Mouse (Mus musculus) heart, postnatal 14 days (tissue): ENCODE results near the gene Riok2. TPM values are rescaled to one million over a fixed set of nuclear protein-coding genes. Genes with fewer than 3 reads are reported as not detected.
"Not testable (repeated sequence)": the region's sequence is repeated elsewhere in the genome, so short reads cannot be mapped to it uniquely, and the experiment has no call there.

Experiments used
- DNase-seq, 2 experiments: peaks; one replicate each; pipeline ENCODE4 v3.0.0; 2021 to 2022
- intact Hi-C: fragments of 180-260 bp; cut with DNase I; formaldehyde crosslinking; loops from one replicate; pipeline ENCODE4 v1.15.1; 2025
- long read RNA-seq, 2 experiments: library from polyadenylated mRNA; stranded (forward); transcript quantifications; one replicate each; pipeline ENCODE4 v2.0.0; 2021
- total RNA-seq, 2 experiments: library from RNA; stranded (reverse); gene quantifications; 2 replicates each; pipeline ENCODE4 v1.2.3; 2021

The Riok2 gene
- total RNA-seq: 10 to 100 TPM; 14.0 to 15.5 TPM
- long read RNA-seq, experiment 1, transcript Riok2-201 (10 exons, 3,220 nt): major isoform, 18 of 23 reads
- long read RNA-seq, experiment 1, partial matches to known transcripts: 0 of 23 reads
- long read RNA-seq, experiment 1, other reads (novel, unspliced or antisense): 5 of 23 reads
- long read RNA-seq, experiment 2, transcript Riok2-201 (10 exons, 3,220 nt): major isoform, 24 of 27 reads
- long read RNA-seq, experiment 2, partial matches to known transcripts: 1 of 27 reads
- long read RNA-seq, experiment 2, other reads (novel, unspliced or antisense): 2 of 27 reads

DNA sequence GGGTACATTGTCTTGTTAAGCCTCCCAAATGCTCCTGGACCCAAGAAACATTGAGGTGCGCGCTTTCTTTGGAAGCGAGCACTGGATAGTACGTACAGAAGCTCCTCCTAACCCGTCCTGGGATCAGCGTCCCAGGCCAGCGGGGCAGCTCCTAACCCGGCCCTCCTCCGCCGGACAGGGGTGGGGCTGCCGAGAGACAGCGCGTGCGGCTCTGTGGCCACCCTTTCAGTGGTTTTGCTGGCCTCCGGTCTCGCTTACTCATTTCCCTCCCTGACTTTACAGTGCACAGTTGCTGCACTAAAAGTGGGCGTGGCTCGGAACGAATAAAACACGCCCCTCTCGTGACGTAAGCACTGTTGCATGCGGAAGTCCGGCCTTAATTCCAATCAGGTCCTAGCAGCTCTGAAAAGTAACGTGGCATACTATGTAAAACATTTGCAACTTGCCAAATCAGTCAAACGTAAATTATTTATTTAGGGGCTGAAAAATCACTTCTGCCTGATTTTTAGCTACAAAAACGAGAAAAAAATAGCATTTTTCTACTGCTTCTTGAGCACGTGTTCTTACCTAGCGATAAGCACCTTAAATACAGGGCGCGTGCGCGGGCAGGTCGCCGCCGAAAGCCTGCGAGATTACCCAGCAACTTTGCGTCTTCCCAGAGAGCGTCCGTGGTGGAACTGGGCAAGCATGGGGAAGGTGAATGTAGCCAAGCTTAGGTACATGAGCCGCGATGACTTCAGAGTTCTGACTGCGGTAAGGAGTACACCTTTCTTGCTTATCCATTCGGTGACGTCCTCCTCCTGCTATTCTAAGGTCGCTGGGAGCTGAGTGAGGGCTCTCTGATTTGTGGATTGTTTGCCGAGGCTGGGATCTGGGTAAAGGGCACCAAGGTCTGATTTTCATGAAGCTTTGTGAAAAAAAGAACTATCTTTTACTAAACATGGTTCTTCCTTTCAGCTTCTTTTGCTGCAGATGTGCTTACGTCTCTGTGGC is at the start of gene Riok2:
Riok2 (plus strand) TSS at position 392 of the 993 bp plus-strand sequence.
- intact Hi-C loops: loop anchor here (2.0 to 5.0 kb wide), 2 partner anchors 77 to 142 kb away; no protein-coding TSS in a partner anchor

DNA sequence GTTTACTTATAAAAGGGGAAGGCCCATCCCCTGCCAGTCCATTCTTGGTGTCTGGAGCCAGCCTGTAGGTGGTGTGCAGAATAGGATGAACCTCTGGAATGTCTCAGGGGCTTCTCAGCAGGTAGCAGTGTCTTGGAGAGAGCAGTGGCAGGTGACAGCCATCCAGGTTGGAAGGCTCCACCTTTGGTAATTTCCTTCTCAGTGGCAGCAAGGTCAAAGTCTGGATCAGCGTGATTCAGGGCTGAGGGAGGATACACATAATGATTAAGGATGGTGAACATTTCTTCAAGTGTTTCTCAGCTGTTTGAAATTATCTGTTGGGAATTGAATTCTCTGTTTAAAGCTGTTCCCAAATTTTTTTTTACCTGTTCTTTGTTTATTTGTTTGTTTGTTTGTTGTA is 48.1 kb upstream of the Riok2 start:
- DNase-seq, intact Hi-C loops: not testable (repeated sequence)

More for the DNA sequence above, at the start of gene Riok2:
- DNase-seq: peak; percentile 92 to 96

DNA sequence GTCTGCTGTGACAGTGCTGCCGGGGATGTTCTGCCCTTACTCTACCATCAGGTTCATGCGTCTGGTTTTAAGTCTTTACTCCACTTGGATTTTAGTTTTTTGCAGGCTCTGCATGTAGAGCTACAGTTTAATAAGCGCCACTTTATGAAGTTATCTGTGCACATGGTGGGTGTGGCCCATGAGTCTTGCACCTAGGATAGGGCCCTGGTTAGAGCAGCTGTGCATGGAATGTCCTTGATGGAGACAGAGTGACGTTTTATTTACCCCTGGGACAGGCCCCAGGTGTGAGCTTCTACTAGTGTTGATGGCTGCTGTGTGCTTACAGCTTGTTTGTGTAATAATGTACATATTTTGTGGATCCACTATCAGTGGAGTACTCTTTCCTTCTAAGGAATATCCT is 47.5 kb upstream of the Riok2 start:
- intact Hi-C loops: no loop called here
- DNase-seq: no peak

- DNase-seq, intact Hi-C loops: not testable (repeated sequence)
Observed at GRCm38 (mm10) chr17:17345374-17346183, 28.5 kb upstream of the Riok2 start.

DNA sequence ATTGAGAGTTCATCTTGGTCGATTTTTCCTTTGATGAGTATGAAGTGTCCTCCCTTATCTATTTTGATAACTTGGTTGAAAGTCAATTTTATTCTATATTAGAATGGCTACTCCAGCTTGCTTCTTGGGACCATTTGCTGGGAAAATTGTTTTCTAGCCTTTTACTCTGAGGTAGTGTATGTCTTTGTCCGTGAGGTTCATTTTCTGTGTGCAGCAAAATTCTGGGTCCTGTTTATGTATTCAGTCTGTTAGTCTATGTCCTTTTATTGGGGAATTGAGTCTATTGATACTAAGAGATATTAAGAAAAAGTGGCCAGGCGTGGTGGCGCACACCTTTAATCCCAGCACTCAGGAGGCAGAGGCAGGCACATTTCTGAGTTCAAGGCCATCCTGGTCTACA is 27.8 kb upstream of the Riok2 start:
- intact Hi-C loops, DNase-seq: not testable (repeated sequence)

DNA sequence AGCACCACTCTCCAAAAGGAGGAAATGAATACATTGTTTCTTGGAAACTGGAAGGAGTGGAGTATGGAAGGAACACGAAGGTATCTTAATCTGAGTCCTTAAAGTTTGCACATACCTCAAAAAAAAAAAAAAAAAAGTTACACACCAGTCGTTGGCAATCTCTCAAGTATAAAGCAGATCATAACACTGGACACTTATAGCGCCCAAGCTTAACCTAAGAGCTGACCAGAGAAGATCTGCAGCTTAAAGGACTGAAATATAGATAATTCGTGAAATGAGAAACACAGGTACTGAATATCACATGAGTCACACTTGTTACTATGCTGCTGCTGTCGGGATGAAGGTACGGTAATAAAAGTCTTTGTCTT is 575 bp upstream of the Riok2 start:
- intact Hi-C loops: loop anchor here (2.0 to 5.0 kb wide), 2 partner anchors 77 to 141 kb away; no protein-coding TSS in a partner anchor
- no peak for DNase-seq

GRCm38 (mm10) chr17:17375581-17375980 is 1.5 kb downstream of the Riok2 start:
- DNase-seq: no peak
- intact Hi-C loops: no loop called here

GRCm38 (mm10) chr17:17383703-17384102 is 9.6 kb downstream of the Riok2 start:
- no peak for DNase-seq
- intact Hi-C loops: no loop called here

DNA sequence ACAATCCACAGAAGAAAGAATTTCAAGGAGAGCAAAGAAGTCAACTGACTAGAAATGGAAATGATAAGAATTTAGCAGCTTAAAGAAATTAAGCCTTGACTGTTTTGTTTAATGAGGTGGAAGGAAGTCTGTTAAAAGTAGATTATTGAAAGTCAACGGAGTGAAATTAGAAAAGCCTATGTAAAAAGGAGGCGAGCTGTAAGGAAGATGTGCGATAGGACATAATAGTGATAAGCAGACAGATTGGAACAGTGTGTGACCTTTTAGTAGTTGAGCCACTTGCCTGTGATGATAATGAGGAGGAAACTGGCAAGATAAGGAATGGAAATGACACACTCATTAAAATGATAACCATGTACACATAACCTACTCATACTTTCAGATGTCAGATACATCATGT is 10.4 kb downstream of the Riok2 start:
- no peak for DNase-seq
- intact Hi-C loops: no loop called here

DNA sequence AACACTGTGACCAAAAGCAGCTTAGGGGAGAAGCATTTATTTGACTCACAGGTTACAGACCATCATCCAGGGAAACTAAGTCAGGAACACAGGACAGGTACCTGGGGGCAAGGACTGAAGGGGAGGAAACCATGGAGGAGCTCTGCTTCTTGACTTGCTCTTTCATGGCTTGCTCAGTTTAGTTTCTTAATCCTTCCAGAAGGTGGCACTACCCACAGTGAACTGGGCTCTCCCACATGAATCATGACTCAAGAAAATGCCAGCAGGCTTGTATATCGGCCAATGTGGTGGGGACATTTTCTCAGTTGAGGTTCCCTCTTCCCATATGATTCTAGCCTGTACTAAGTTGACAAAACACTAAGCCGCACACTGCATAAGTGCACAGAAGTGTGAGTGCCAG is 12.0 kb downstream of the Riok2 start:
- intact Hi-C loops: no loop called here
- DNase-seq: no peak

DNA sequence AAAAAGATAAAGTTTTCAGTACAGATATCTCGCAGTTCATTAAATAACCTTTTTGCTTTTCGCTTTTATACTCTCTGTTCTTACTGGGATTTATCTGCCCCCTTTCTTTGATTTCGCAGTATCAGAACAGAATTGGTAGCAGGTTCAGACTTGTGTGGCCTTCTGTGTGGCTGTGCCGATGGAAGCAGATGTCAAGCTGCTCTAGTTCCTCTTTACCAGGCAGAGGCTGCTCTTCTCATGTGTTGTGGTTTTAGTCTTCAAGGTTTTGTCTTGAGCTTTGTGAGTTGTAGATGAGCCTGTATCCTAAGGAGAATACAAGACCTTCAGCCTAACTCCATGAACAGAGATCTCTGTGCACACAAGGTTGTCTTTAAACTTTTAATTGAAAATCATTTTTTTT is 17.7 kb downstream of the Riok2 start:
- intact Hi-C loops: loop anchor here (5.0 to 10.0 kb wide), 3 partner anchors 173 to 355 kb away; partner anchors contain the start of gene Lnpep
- no peak for DNase-seq

GRCm38 (mm10) chr17:17392863-17393262 is 18.8 kb downstream of the Riok2 start:
- DNase-seq: no peak
- intact Hi-C loops: loop anchor here (5.0 to 10.0 kb wide), 3 partner anchors 172 to 354 kb away; partner anchors contain the start of gene Lnpep

- DNase-seq: no peak
- intact Hi-C loops: loop anchor here (5.0 to 10.0 kb wide), 3 partner anchors 172 to 354 kb away; partner anchors contain the start of gene Lnpep
Observed at GRCm38 (mm10) chr17:17393300-17393699, 19.2 kb downstream of the Riok2 start.

DNA sequence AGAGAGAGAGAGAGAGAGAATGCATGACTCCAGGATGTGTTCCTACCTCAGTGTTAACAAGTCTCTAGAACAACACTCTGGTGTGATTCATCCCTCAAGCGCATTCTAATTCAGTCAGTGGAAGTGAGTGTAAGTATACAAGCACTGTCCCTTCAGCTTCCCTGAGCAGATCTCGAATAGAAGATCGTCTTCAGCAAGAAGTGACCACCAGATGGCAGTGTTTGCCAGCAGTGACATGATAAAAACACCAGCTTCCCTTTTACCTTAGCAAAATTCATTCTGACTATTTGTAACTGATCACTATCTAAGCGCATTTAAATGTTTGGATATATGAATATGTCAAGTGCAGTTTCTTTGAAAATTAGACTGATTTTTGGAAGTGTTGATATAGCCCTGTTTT is 20.2 kb downstream of the Riok2 start:
- peak; percentile 70 to 85 for DNase-seq
- intact Hi-C loops: loop anchor here (1.0 to 10.0 kb wide), 4 partner anchors 170 to 353 kb away; partner anchors contain the start of gene Lnpep

DNA sequence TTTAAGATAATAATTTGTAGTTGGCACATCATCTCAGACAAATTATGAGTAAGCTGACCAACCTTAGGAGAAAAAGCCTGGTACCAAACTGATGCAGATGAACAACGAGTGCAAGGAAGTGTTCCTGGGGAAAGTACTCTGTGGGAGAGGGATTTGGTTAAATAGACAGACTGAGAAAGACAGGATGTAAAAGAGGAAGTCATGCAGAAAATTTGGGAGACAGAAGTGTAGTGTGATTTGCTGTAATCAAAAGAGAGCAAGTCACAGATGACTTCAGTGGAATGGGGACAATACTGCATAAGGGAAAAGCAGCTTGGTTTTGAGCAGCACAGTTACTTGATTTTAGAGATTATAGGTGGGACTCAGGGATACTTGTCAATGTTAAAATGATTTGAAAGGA is 22.8 kb downstream of the Riok2 start:
- intact Hi-C loops: loop anchor here (10.0 kb wide), 1 partner anchor 168 kb away; no protein-coding TSS in a partner anchor
- no peak for DNase-seq

GRCm38 (mm10) chr17:17398664-17399063 is 24.6 kb downstream of the Riok2 start:
- intact Hi-C loops: loop anchor here (10.0 kb wide), 1 partner anchor 166 kb away; no protein-coding TSS in a partner anchor
- DNase-seq: no peak

- DNase-seq: peak; percentile 19 to 44
Observed at GRCm38 (mm10) chr17:17402222-17403004, 28.3 kb downstream of the Riok2 start, which contains the start of gene Lix1. Gene Lix1 (plus strand): TSS chr17:17402672.

DNA sequence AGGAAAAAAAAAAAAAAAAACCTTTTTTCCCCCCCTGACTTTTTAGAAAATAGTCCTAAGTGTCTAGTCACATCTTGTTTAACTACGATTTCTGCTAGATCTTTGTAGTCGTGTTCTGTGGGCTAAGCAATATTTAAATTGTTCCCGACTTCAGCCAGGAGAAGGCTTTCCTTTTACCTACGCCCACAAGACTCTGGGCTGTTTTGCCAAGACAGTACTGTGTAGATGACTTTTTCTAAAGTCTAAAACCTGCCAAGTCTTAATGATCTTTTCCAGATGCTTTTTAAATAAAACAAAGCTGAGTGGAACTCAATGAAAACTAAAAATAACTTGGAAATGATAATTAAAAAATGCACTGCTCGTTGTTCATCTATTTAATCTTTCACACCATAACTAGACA is 28.9 kb downstream of the Riok2 start:
- intact Hi-C loops: no loop called here
- DNase-seq: no peak

More at GRCm38 (mm10) chr17:17402222-17403004, 28.3 kb downstream of the Riok2 start, which contains the start of gene Lix1:
- intact Hi-C loops: no loop called here

DNA sequence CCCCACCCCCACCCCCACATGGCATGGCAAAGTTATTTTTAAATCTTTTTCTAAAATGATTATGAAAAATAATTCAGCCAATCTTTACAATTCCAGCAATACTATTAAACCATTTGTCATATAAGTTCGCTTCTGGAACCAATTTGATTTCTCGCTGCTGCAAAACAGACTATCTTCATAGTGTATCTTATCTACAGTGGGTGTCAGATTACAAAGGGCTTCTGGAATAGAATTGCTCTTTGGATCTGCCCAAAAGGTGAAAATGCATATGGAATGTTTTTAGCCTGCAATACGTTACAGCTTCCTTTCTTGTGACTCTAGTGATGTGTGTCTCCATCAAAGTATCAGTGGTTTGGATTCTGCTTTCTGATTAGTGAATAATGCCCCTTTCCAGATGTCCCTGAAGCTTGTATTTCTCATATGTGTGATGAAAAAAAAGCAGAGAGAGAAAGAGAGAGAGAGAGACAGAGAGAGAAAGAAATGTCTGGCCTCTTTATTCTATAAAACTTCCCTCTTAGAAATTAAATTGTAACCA is 29.5 kb downstream of the Riok2 start:
- no peak for DNase-seq
- intact Hi-C loops: no loop called here
